Mouse (Mus musculus): ENCODE measurements around the gene Trim47. TPM values are rescaled to one million over a fixed set of nuclear protein-coding genes. Genes with fewer than 3 reads are reported as not detected.

The Trim47 gene
- polyA plus RNA-seq (2021) = 76.1 TPM

DNA sequence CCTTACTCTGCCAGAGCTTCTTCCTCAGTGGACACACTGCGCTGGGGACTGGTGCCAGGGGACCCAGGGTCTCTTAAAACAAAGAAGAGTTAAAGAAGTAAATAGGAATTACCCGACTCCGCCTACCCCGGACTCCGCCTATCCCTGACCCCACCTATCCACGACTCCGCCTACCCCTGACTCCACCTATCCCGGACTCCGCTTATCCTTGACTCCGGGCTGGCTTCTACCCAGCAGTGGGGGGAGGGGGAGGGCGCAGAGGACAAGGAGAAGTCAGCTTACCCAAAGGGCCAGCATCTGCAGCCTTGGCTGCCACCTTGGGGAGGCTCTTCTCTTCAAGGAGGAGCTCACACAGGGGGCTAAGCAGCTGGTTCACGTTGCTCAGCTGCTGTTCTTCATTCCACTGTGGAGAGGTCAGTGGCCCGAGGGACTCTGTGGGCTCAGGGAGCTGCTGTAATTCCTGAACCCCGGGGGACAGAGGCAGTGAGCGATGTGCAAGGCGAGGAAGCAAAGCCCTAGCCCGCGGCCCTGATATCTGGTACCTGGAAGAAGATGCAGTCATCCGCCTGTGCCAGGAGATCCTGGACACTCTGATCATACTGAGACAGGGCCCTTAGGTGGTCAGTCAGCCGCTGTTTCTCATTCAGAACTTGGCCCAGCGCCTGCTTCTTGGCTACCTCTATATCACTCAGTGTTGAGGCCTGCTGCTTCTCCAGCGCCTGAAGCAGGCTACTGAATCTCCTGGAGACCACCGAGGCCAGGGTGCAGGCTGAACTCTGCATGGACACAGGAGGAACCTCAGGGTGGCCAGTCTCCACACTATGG is at the start of gene Trim47:
TSS of gene Trim47 (minus strand) at position 55 of the 825 bp plus-strand sequence.
- in situ Hi-C loops (cut with MboI; ENCODE audit: low pct_unique_long_range_greater_than_20kb) = no loop called here
- no peak for TF ChIP-seq CTCF (IDR thresholded peaks at IDR 0.05)
- ChIA-PET CTCF (interaction anchor here (1.2 to 1.3 kb wide), 2 partner anchors 11 to 17 kb away, joined by 3 to 4 read pairs; partner anchors contain the start of gene Mrpl38), POLR2A (no interaction called here)
- DNase-seq (ENCODE audit: low read depth, low spot score) (no peak), ATAC-seq (no peak)
- no peaks in the 10 kb centered on the region for H3K27me3 ChIP-seq

DNA sequence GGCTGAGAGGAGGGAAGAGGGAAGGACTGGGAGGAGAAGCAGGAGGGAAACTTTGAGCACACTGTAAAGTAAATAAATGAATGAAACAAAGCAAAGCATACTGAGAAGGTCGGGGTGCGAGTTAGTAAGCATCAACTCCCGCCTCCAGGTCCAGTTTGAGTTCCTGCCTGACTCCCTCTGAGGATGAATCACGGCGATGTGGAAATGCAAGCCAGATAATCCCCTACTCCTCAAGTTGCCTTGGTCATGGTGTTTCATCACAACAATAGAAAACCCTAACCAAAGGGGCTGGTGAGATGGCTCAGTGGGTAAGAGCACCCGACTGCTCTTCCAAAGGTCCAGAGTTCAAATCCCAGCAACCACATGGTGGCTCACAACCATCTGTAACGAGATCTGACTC is 49.0 kb upstream of the Trim47 start:
- in situ Hi-C loops (cut with MboI; ENCODE audit: low pct_unique_long_range_greater_than_20kb) = no loop called here
- DNase-seq (ENCODE audit: low read depth, low spot score) = peak; percentile 73
- CTCF ChIA-PET = no interaction called here
- H3K27me3 ChIP-seq = no peaks in the 10 kb centered on the region
- POLR2A ChIA-PET = no interaction called here
- ATAC-seq = peak; percentile 34
- TF ChIP-seq CTCF (IDR thresholded peaks at IDR 0.05) = no peak

DNA sequence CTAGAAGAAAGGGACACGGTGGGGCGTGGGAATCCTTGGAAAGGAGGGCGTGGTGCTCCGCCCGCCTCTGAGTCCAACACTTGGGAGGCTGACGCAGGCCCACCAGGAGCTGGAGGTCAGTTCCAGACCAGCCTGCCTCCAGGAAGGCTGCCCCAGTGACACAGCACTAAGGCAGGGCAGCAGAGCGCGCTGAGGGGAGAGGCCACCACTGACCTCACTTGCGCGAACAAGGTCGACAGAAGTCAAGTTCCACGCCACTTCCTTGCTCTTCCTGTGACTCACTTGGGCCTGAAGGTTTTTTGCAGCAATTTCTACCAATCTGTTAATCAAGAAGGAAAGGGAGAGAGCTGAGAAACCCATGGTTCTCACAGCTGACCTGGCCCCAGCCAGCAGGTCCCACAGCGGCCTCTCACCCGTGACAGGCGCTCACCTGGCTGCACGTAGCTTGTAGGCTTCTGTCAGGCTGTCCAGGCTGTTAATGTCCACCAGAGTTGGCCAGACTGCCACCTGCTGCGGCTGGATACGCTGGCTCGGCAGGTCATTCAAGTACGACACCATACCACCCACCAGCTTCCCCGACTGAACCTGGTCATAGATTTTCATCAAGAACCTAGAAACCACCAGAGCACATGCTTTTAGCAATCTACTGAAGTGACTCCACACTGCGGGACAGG is 47.9 kb upstream of the Trim47 start:
- ATAC-seq = no peak
- ChIA-PET CTCF (no interaction called here), POLR2A (no interaction called here)
- DNase-seq (ENCODE audit: low read depth, low spot score) = no peak
- in situ Hi-C loops (cut with MboI; ENCODE audit: low pct_unique_long_range_greater_than_20kb) = no loop called here
- no peak for TF ChIP-seq CTCF (IDR thresholded peaks at IDR 0.05)
- H3K27me3 ChIP-seq = no peaks in the 10 kb centered on the region

DNA sequence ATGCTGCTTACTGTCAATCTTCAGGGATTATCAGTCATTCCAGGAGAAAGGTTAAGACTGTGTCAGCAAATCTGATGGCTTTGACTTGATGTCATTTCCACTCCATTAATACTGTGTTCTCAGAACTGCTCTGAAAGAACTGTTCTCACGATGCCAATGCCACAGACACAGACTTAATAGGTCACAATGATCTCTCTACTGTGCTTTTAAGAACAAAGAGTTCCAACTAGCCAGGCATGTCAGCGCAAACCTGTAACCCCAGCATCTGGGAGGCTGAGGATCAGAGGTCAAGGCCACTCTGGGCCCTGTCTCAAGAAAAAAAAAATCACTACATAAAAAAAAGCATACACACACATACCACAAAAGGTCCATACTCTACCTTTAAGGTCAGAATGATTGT is 44.9 kb upstream of the Trim47 start:
- TF ChIP-seq CTCF (IDR thresholded peaks at IDR 0.05) = no peak
- ATAC-seq (no peak), DNase-seq (ENCODE audit: low read depth, low spot score) (no peak)
- in situ Hi-C loops (cut with MboI; ENCODE audit: low pct_unique_long_range_greater_than_20kb) = no loop called here
- POLR2A ChIA-PET = no interaction called here
- CTCF ChIA-PET = no interaction called here
- no peaks in the 10 kb centered on the region for H3K27me3 ChIP-seq

DNA sequence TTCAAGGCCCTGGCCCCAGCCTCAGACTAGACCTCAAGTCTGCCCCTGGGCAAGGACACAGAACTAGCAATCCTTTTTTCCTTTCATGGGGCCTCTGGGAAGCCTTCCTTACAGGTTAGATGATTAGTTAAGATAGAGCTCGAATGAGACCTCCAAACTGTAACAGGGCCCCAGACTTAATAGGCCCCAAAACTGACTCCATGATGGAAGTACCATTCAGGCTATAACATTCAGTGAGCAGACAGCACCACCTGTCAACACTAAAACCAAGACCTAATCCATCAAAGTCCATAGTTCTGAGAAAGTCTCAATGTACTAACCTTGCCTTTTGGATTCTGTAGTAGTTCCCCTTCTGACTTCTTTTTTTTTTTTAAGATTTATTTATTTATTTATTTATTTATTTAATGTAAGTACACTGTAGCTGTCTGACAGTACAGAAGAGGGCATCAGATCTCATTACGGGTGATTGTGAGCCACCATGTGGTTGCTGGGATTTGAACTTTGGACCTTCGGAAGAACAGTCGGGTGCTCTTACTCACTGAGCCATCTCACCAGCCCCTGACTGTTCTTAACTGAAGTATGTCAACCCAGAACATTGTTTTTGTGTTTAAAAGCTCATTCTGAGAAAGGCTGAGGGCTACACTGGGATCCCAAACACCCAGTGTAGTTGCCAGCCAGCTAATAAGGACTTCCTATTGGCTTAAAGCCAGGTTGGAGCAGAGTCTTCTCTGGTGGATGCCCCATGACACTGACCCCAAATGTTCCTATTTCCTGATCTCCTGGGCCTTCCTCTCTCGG is 43.2 kb upstream of the Trim47 start:
- CTCF ChIA-PET = interaction anchor here (1.0 kb wide), 1 partner anchor 31 kb away, joined by 3 read pairs; the partner anchor contains the start of gene Mrpl38
- no peak for TF ChIP-seq CTCF (IDR thresholded peaks at IDR 0.05)
- ATAC-seq (no peak), DNase-seq (ENCODE audit: low read depth, low spot score) (no peak)
- no peaks in the 10 kb centered on the region for H3K27me3 ChIP-seq
- POLR2A ChIA-PET = no interaction called here
- in situ Hi-C loops (cut with MboI; ENCODE audit: low pct_unique_long_range_greater_than_20kb) = no loop called here

DNA sequence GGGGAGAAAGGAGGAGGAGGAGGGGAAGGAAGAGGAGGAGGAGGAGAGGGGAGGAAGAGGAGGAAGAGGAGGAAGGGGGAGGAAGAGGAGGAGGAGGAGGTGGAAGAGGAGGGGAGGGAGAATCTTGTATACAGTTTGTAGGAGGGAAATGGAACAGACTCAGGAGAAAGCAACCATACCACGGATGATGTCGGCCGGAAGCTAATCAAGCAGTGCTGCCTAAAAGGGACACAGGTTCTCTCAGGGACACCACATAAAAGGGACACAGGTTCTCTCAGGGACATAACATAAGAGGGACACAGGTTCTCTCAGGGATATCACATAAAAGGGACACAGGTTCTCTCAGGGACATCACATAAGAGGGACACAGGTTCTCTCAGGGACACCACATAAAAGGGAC is 42.2 kb upstream of the Trim47 start:
- no peak for TF ChIP-seq CTCF (IDR thresholded peaks at IDR 0.05)
- no peaks in the 10 kb centered on the region for H3K27me3 ChIP-seq
- ChIA-PET CTCF (no interaction called here), POLR2A (interaction anchor here (0.6 kb wide), 1 partner anchor 46 kb away, joined by 3 read pairs; no protein-coding TSS in a partner anchor)
- DNase-seq (ENCODE audit: low read depth, low spot score) = no peak
- ATAC-seq = no peak
- in situ Hi-C loops (cut with MboI; ENCODE audit: low pct_unique_long_range_greater_than_20kb) = no loop called here

DNA sequence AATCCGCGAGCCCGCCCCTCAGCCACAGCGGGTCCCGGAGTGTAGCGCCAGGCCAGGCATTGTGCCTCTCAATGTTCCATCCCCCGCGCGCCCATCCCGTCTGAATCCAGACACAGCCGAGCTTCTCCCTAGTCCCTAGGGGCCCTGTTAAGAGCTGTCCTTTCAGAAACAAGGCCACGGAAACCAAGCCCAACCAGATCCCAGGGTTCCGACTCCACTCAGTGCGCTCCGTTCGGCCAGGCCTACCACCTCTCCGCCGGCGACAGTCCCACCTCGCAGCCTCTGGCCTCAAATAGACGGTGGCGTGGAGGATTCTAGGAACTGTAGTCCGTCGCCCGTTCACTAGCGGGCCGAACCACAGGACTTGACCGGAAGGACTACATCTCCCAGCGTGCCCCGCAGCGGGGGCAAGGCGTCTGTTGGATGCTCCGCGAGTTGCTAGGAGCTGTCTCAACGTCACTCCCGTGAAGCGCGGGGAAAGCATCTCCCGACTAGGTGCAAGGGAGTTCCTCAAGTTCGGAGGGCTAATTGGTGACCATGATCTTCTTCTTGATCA is 41.0 kb upstream of the Trim47 start, which contains the start of gene Fbf1:
TSS of gene Fbf1 (minus strand) at position 283 of the 556 bp plus-strand sequence.
- DNase-seq (ENCODE audit: low read depth, low spot score) (peak; percentile 72), ATAC-seq (peak; percentile 91)
- ChIA-PET POLR2A (interaction anchor here (0.6 to 3.3 kb wide), 4 partner anchors 17 to 32 kb away, joined by 3 to 12 read pairs (median 4); no protein-coding TSS in a partner anchor), CTCF (interaction anchor here (1.1 to 1.8 kb wide), 2 partner anchors 18 to 29 kb away, joined by 5 read pairs; partner anchors contain the start of gene Mrpl38)
- H3K27me3 ChIP-seq = no peaks in the 10 kb centered on the region
- in situ Hi-C loops (cut with MboI; ENCODE audit: low pct_unique_long_range_greater_than_20kb) = no loop called here
- no peak for TF ChIP-seq CTCF (IDR thresholded peaks at IDR 0.05)

DNA sequence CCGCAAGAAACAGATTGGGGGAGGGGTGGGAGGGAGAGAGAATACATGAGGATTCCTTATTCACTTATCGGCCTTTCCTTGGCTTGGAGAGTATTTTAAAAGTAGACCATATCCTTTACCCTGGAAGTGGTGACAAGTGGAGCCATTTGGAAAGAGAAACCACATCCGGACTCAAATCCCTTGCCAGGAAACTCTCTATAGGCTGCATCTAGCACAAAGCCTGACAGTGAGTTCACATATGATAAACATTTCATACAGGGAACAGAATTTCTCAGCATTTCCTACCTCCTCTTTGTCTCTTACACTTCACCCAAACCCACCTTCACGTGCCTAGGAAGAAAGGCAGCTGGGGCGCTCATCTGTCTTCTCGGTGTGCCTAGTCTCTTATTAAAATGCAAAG is 40.2 kb upstream of the Trim47 start:
- H3K27me3 ChIP-seq = no peaks in the 10 kb centered on the region
- TF ChIP-seq CTCF (IDR thresholded peaks at IDR 0.05) = no peak
- no peak for ATAC-seq
- ChIA-PET POLR2A (interaction anchor here (0.7 to 3.3 kb wide), 2 partner anchors 19 to 32 kb away, joined by 4 to 12 read pairs; no protein-coding TSS in a partner anchor), CTCF (interaction anchor here (1.8 kb wide), 1 partner anchor 19 kb away, joined by 5 read pairs; no protein-coding TSS in a partner anchor)
- in situ Hi-C loops (cut with MboI; ENCODE audit: low pct_unique_long_range_greater_than_20kb) = no loop called here
- no peak for DNase-seq (ENCODE audit: low read depth, low spot score)

DNA sequence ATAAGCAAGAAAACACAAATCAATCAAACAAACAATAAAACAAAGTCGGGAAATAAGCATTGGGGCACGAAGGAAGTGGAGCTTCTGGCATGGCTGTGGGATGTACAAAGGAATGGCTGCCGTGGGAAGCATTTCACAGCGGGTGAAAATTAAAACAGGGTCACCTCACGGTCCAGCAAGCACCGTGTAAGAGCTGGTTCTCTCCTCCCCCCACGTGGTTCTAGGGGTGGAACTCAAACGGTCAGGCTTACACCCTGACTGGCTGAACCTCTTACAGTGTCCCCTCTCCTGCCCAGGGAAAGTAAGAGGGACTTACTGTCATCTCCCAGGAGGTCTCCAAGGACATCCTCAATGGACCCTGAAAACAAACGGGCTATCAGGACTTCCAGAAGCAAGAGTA is 36.0 kb upstream of the Trim47 start:
- ATAC-seq (no peak), DNase-seq (ENCODE audit: low read depth, low spot score) (no peak)
- in situ Hi-C loops (cut with MboI; ENCODE audit: low pct_unique_long_range_greater_than_20kb) = no loop called here
- TF ChIP-seq CTCF (IDR thresholded peaks at IDR 0.05) = no peak
- no peaks in the 10 kb centered on the region for H3K27me3 ChIP-seq
- CTCF ChIA-PET = interaction anchor here (1.1 to 1.7 kb wide), 2 partner anchors 14 to 24 kb away, joined by 3 to 6 read pairs; partner anchors contain the start of gene Mrpl38
- POLR2A ChIA-PET = interaction anchor here (0.9 to 1.7 kb wide), 2 partner anchors 10 to 11 kb away, joined by 3 to 5 read pairs; no protein-coding TSS in a partner anchor

DNA sequence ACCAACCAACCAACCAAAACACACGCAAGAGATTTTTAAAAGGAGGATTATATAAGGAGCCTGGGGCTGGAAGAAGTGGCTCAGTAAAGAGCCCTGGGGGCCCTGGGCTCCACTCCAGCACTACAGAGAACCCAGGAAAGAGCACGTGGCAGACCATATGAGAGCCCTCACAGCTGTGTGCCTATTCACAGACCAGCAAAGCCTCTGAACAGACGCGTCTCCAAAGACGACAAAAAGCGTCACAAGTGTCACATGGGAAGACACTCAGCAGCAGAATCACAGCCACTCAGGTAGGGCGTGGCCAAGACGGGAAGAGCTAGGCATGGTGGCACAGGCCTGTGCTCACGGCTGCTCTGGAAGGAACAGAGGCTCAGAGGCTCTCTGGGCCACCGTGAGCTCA is 35.1 kb upstream of the Trim47 start:
- TF ChIP-seq CTCF (IDR thresholded peaks at IDR 0.05) = no peak
- no peaks in the 10 kb centered on the region for H3K27me3 ChIP-seq
- ChIA-PET POLR2A (interaction anchor here (1.7 kb wide), 1 partner anchor 10 kb away, joined by 5 read pairs; no protein-coding TSS in a partner anchor), CTCF (interaction anchor here (1.1 to 1.7 kb wide), 2 partner anchors 13 to 23 kb away, joined by 3 to 6 read pairs; partner anchors contain the start of gene Mrpl38)
- in situ Hi-C loops (cut with MboI; ENCODE audit: low pct_unique_long_range_greater_than_20kb) = no loop called here
- DNase-seq (ENCODE audit: low read depth, low spot score) (no peak), ATAC-seq (no peak)

Data from Patski (cell line).